Mouse (Mus musculus) CH12F3 (cell line): Measurements from ENCODE around the gene Gsto2.
"Not testable (repeated sequence)": the region's sequence is repeated elsewhere in the genome, so short reads cannot be mapped to it uniquely, and the experiment has no call there.

Source experiments
- in situ Hi-C: fragments of 300-500 bp; cut with MboI; formaldehyde crosslinking; loops from 2 replicates; pipeline ENCODE4 v1.14.3; 2020; ENCODE audit warnings: low sequenced_read_pairs

Gene Gsto2

GRCm38 (mm10) chr19:47865353-47865947, at the start of gene Gsto2:
Gene Gsto2, plus strand, starts transcription at chr19:47865534.
- in situ Hi-C loops: no loop called here

- in situ Hi-C loops: no loop called here
These were observed 47.6 kb upstream of the Gsto2 start for GRCm38 (mm10) chr19:47817692-47818091.

GRCm38 (mm10) chr19:47820832-47821493, 44.4 kb upstream of the Gsto2 start:
- in situ Hi-C loops: no loop called here

GRCm38 (mm10) chr19:47821494-47821872, 43.9 kb upstream of the Gsto2 start:
- in situ Hi-C loops: no loop called here

- in situ Hi-C loops: no loop called here
These were observed 43.1 kb upstream of the Gsto2 start for GRCm38 (mm10) chr19:47822143-47822796.

- in situ Hi-C loops: no loop called here
These were observed 41.3 kb upstream of the Gsto2 start for GRCm38 (mm10) chr19:47824026-47824425.

- in situ Hi-C loops: no loop called here
These were observed 35.4 kb upstream of the Gsto2 start for GRCm38 (mm10) chr19:47829913-47830450.

- in situ Hi-C loops: no loop called here
These were observed 34.2 kb upstream of the Gsto2 start for GRCm38 (mm10) chr19:47831111-47831510.

- in situ Hi-C loops: no loop called here
These were observed 33.0 kb upstream of the Gsto2 start for GRCm38 (mm10) chr19:47832316-47832715.

GRCm38 (mm10) chr19:47834614-47835013, 30.7 kb upstream of the Gsto2 start:
- in situ Hi-C loops: no loop called here

GRCm38 (mm10) chr19:47835776-47836175, 29.6 kb upstream of the Gsto2 start:
- in situ Hi-C loops: no loop called here

GRCm38 (mm10) chr19:47836701-47837526, 28.4 kb upstream of the Gsto2 start:
- in situ Hi-C loops: no loop called here

- in situ Hi-C loops: no loop called here
These were observed 27.8 kb upstream of the Gsto2 start for GRCm38 (mm10) chr19:47837527-47837901.

- in situ Hi-C loops: not testable (repeated sequence)
These were observed 24.1 kb upstream of the Gsto2 start for GRCm38 (mm10) chr19:47841234-47841633.

GRCm38 (mm10) chr19:47849735-47850134, 15.6 kb upstream of the Gsto2 start:
- in situ Hi-C loops: no loop called here

- in situ Hi-C loops: not testable (repeated sequence)
These were observed 13.2 kb upstream of the Gsto2 start for GRCm38 (mm10) chr19:47852131-47852530.

GRCm38 (mm10) chr19:47853053-47853452, 12.3 kb upstream of the Gsto2 start:
- in situ Hi-C loops: no loop called here

GRCm38 (mm10) chr19:47853951-47854795, 11.2 kb upstream of the Gsto2 start:
- in situ Hi-C loops: no loop called here

- in situ Hi-C loops: no loop called here
These were observed 10.2 kb upstream of the Gsto2 start, which contains the start of gene Gsto1 for GRCm38 (mm10) chr19:47854796-47855783. Gene Gsto1, plus strand, starts transcription at chr19:47854970.
